Mouse (Mus musculus): ENCODE measurements around the gene Mast2.

Gene Mast2

DNA sequence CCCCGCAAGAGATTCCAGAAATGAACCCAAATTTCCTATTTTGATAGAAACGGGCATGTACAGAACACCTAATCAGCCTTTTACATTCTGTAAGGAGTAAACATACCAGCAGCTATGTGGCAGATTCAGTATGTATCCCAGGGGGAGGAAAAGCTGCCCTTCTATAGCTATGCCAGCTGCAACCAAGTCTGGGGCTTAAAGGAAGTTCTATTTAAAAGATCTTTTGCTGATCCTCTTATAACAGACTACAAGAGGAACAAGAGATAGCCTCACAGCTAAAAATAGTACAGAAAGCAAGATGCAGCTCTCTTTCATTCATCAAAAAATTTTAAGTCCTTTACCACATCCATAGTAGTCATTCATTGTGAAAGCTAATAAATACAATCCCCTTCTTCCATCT is 57.3 kb downstream of the Mast2 start:
- DNase-seq (ENCODE audit: low spot score), result no peak

DNA sequence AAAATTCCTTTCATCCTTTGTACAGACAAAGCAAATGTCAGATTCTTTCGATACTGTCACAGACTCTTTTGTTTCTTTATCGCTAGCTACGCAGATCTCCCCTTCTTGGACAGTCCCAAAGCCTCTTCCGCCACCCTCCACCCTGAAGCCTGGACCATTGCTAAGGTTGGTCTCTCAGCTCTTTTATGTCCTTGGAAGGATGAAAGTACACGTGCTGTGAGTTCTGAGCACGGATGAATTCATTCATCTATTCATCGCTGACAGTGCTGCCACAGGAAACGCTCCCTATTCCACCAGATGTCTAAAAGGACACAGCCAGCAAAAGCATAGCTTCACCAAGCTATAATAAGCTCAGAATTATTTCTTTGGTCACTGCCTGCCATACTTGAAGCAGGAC is 58.0 kb downstream of the Mast2 start:
- no peak for DNase-seq (ENCODE audit: low spot score)

- no peak for DNase-seq (ENCODE audit: low spot score)
Measured at GRCm38 (mm10) chr4:116405276-116405954, 58.6 kb downstream of the Mast2 start.

GRCm38 (mm10) chr4:116403884-116404283 is 60.1 kb downstream of the Mast2 start:
- DNase-seq (ENCODE audit: low spot score), result no peak

GRCm38 (mm10) chr4:116402708-116403107 is 61.3 kb downstream of the Mast2 start:
- no peak for DNase-seq (ENCODE audit: low spot score)

DNA sequence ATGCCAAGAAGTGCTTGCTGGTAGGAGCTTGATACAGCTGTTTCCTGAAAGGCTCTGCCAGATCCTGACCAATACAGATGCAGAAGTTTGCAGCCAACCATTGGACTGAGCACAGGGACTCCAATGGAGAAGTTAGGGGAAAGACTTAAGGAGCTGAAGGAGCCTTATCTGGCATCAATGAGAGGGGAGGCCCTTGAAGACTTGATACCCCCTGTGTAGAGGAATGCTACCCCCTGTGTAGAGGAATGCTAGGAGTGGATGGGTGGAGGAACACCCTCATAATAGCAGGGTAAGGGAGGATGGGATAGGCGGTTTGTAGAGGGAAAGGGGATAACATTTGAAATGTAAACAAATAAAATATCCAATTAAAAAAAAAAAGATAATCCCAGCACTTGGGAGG is 65.9 kb downstream of the Mast2 start:
- no peak for DNase-seq (ENCODE audit: low spot score)

GRCm38 (mm10) chr4:116377973-116378667 is 85.9 kb downstream of the Mast2 start:
- peak; percentile 51 for DNase-seq (ENCODE audit: low spot score)

DNA sequence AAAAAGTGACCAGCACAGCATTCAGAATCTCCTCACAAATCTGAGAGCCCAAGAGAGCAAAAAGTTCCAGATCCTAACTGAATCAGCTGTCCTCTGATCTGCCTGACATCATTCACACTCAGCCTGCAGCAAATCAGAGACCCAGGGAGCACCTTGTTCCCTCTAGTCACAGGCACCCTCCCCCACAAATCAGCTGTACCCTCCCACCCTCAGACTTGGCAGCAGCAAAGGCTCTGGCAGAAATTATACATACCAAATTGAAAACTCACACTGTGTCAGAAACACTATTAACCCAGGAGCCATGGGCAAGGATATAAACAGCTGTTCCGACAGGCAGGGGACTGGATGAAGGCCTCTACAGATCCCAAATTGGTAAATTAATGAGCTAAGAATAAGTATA is 92.3 kb downstream of the Mast2 start:
- peak; percentile 61 for DNase-seq (ENCODE audit: low spot score)

DNA sequence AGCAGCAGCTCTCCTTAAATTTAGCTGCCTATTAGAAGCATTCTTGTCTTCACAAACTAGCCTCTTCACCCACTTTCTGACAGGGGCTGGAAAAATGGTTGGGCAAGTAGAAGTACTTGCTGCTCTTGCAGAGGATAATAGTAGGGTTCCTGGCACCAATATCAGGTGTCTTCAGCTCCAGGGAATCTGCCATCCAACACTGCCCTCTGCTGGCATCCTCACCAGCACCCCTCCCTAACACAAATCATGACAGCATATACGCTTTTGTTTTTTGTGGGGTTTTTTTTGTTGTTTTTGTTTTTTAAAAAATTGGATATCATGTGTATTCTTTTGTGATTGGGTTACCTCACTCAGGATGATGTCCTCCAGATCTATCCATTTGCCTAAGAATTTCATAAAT is 105.9 kb downstream of the Mast2 start:
- no peak for DNase-seq (ENCODE audit: low spot score)

DNA sequence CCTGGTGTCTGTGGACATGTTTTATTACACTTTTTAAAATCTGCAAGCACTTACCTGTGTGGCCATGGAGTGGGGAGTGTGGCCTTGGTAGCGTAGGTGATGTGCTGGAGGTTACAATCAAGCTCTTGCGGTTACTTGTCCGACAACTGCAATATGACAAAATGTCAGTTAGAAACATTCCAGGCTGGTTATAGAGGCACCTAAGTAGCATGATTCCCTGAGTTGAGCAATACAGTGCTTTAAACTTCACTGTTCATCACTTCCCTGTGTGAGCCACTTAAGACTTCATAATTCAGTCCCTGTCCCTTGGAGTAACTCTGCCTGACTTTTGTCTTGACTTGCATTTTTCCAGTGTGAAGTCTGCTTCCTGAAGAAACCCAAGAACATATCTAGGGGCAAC is 111.1 kb downstream of the Mast2 start:
- no peak for DNase-seq (ENCODE audit: low spot score)

DNA sequence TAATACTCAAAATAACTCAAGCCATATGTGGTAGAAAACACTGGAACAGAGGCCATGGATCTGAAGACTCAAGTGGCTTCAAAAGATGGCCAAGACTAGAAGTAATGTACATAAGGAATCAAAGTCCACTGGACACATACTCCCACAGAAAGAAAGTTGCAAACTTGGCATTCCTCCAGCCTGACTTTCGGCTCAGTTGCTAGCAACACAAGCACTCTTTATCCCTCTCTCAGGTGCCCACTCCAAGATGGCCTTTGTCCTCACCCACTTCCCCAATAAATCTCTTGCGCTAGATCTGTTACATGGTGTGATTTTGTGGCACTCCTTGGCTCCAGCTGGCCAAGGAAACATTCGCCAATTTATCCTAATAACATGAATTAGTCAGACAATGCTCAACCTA is 111.5 kb downstream of the Mast2 start:
- peak; percentile 12 for DNase-seq (ENCODE audit: low spot score)

GRCm38 (mm10) chr4:116342119-116342518 is 121.9 kb downstream of the Mast2 start:
- DNase-seq (ENCODE audit: low spot score), result peak; percentile 55

DNA sequence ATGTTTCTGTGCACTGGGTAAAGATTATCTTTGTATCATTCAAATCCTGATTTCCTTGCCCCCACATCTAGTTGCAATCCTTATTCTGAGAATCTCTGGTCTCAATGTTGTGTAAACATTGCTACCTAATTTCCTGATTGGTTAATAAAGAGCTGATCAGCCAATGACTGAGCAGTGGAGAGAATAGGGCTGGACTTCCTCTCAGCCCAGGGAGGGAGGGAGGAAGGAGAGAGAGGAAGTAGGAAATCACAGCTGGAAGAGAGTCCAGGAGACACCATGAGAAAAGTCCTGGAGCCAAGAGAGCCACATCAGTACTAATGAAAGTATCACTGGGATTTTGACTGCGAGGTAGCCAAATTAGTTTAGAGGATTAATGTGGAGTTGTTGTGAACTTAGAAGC is 127.7 kb downstream of the Mast2 start:
- no peak for DNase-seq (ENCODE audit: low spot score)

- no peak for DNase-seq (ENCODE audit: low spot score)
Measured at GRCm38 (mm10) chr4:116329256-116329655, 134.7 kb downstream of the Mast2 start.

GRCm38 (mm10) chr4:116322127-116322526 is 141.9 kb downstream of the Mast2 start:
- peak; percentile 8 for DNase-seq (ENCODE audit: low spot score)

GRCm38 (mm10) chr4:116317575-116317974 is 146.4 kb downstream of the Mast2 start:
- DNase-seq (ENCODE audit: low spot score), result no peak

- no peak for DNase-seq (ENCODE audit: low spot score)
Measured at GRCm38 (mm10) chr4:116304551-116304950, 159.4 kb downstream of the Mast2 start.

DNA sequence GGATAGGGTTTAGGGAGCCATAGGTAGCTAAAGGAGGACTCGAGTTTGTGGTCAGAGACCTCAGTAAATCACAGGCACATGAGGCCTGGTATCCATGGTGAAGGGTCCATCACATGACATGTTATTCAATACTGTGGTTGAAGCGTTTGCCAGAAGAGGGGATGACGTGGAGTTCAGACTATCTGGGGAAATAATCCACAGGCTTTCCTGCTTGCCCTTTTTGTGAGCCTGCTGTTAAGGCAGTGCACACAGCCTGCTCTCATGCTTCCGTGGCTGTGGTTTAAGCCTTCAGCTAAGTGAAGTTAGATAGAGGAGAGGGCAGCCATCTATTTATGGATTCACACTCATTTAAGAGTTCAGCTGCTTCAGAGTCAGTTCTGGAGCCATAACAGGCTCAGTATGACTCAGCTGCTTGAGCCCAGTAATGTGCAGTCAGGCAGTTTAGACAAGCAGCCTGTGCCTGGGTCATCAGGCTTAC is 163.1 kb downstream of the Mast2 start:
- peak; percentile 23 for DNase-seq (ENCODE audit: low spot score)

DNA sequence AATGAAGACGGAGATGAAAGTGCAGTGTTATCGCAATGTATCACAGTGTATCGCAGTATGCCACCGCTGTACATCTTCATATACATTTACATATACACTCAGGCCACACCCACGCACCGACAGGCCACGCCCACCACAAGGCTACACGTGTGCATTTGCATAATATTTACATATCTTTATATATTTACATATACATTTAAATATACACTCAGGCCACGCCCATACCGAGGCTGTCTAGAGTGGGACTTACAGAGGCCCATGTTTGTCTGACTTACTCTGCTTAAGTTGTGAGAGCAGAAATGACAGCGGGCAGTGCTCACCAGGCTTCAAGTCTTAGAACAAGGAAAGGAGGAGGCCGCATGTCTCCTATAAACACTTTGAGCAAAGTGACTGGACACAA is 170.7 kb downstream of the Mast2 start:
- no peak for DNase-seq (ENCODE audit: low spot score)

DNA sequence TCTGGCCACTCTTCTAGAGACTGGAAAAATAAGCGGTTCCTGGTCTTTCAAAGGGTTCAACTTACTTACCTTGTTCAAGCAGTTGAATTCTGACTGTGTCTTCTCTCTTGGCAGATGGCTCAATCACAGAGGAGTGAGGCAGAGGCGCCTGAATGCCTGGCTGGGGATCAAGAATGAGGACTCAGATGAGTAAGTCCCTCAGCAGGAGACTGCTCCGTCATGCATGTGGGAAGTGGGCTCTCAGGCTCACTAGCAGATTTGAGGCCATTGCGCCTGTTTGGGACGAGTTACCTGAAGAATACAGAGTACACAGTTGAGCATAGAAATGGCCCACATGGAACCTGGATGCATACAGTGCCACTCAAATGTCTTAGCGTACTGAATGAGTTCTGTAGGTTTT is 172.4 kb downstream of the Mast2 start:
- DNase-seq (ENCODE audit: low spot score), result no peak

DNA sequence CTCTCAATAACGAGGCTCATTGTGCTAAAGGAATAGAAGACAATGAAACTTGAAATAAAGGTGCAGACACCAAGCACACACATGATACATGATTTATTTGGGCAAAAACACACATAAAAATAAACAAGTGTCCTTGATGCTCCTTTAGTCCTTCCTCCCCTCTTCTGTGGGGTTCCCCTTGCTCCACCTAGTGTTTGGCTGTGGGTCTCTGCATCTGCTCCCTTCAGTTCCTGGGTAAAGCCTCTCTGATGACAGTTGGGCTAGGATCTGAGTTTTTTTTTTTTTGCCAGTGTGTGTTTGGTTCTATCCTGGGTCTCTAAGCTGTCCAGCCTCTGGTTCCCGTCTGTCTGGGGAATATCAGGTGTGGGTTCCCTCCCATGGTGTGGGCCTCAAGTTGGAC is 181.8 kb downstream of the Mast2 start:
- DNase-seq (ENCODE audit: low spot score), result no peak

- no peak for DNase-seq (ENCODE audit: low spot score)
Measured at GRCm38 (mm10) chr4:116268220-116268619, 195.8 kb downstream of the Mast2 start.

Measured in lung, postnatal 25 days (tissue).